Mouse (Mus musculus): ENCODE results near the gene Myadml2. TPM values are rescaled to one million over a fixed set of nuclear protein-coding genes. Genes with fewer than 3 reads are reported as not detected.

The Myadml2 gene
- total and polyA plus RNA-seq, 2 experiments from 2014 or later = 29.3 to 32.7 TPM

- no peak for TF ChIP-seq CTCF (IDR thresholded peaks at IDR 0.05; ENCODE audit: low read depth)
- TF ChIP-seq EP300 (IDR thresholded peaks at IDR 0.05; ENCODE audit: low read depth) = no peak
- Histone ChIP-seq H3K4me2 (ENCODE audit: low read depth, low read length) (peak overlapping the region; percentile 96), H3K4me3 (ENCODE audit: low read depth, low read length) (peak overlapping the region; percentile 90), H3K9ac (replicated peaks; ENCODE audit: low read depth, low read length) (peak overlapping the region; percentile 94), H3K9me3 (replicated peaks; ENCODE audit: control insufficient read depth, low read length) (no peaks in the 10 kb centered on the region), H3K27ac (ENCODE audit: low read depth) (no peak overlapping the region), H3K4me1 (ENCODE audit: control insufficient read depth, insufficient read depth) (peaks cover 31% of the 10 kb centered on the region), H3K27me3 (ENCODE audit: control insufficient read depth, insufficient read depth, low read length) (no peaks in the 10 kb centered on the region), H3K36me3 (replicated peaks; ENCODE audit: control insufficient read depth, insufficient read depth, low read length) (peaks cover 13% of the 10 kb centered on the region)
- WGBS = 66% methylated on average over 4 of the region's 4 CpGs
- ATAC-seq (ENCODE audit: insufficient read depth, low read depth) (no peak), DNase-seq (ENCODE audit: low spot score) (no peak)
Observed at GRCm38 (mm10) chr11:120631726-120632448, 16.1 kb downstream of the Myadml2 start.

- H3K4me2 ChIP-seq (ENCODE audit: low read depth, low read length) = peak overlapping the region; percentile 96
- H3K4me1 ChIP-seq (ENCODE audit: control insufficient read depth, insufficient read depth) = peaks cover 31% of the 10 kb centered on the region
- 29% methylated on average over 7 of the region's 7 CpGs for WGBS
- no peak overlapping the region for H3K4me3 ChIP-seq (ENCODE audit: low read depth, low read length)
- DNase-seq (ENCODE audit: low spot score) (no peak), ATAC-seq (ENCODE audit: insufficient read depth, low read depth) (no peak)
- no peaks in the 10 kb centered on the region for H3K27me3 ChIP-seq (ENCODE audit: control insufficient read depth, insufficient read depth, low read length)
- TF ChIP-seq EP300 (IDR thresholded peaks at IDR 0.05; ENCODE audit: low read depth) = no peak
- TF ChIP-seq CTCF (IDR thresholded peaks at IDR 0.05; ENCODE audit: low read depth) = no peak
- H3K27ac ChIP-seq (ENCODE audit: low read depth) = peak overlapping the region; percentile 63
- peak overlapping the region; percentile 42; the same call in 1 of the 2 replicates for H3K9ac ChIP-seq (replicated peaks; ENCODE audit: low read depth, low read length)
- no peaks in the 10 kb centered on the region for H3K9me3 ChIP-seq (replicated peaks; ENCODE audit: control insufficient read depth, low read length)
- peaks cover 13% of the 10 kb centered on the region for H3K36me3 ChIP-seq (replicated peaks; ENCODE audit: control insufficient read depth, insufficient read depth, low read length)
Observed at GRCm38 (mm10) chr11:120630881-120631725, 16.9 kb downstream of the Myadml2 start.

GRCm38 (mm10) chr11:120630401-120630871, 17.5 kb downstream of the Myadml2 start:
- DNase-seq (ENCODE audit: low spot score) (no peak), ATAC-seq (ENCODE audit: insufficient read depth, low read depth) (no peak)
- peaks cover 31% of the 10 kb centered on the region for H3K4me1 ChIP-seq (ENCODE audit: control insufficient read depth, insufficient read depth)
- peak overlapping the region; percentile 15; the same call in 1 of the 2 replicates for H3K4me3 ChIP-seq (ENCODE audit: low read depth, low read length)
- H3K9me3 ChIP-seq (replicated peaks; ENCODE audit: control insufficient read depth, low read length) = no peaks in the 10 kb centered on the region
- TF ChIP-seq EP300 (IDR thresholded peaks at IDR 0.05; ENCODE audit: low read depth) = no peak
- no peak for TF ChIP-seq CTCF (IDR thresholded peaks at IDR 0.05; ENCODE audit: low read depth)
- H3K27me3 ChIP-seq (ENCODE audit: control insufficient read depth, insufficient read depth, low read length) = no peaks in the 10 kb centered on the region
- 34% methylated on average over 5 of the region's 5 CpGs for WGBS
- H3K4me2 ChIP-seq (ENCODE audit: low read depth, low read length) = peak overlapping the region; percentile 96
- peaks cover 13% of the 10 kb centered on the region for H3K36me3 ChIP-seq (replicated peaks; ENCODE audit: control insufficient read depth, insufficient read depth, low read length)
- peak overlapping the region; percentile 42 for H3K9ac ChIP-seq (replicated peaks; ENCODE audit: low read depth, low read length)
- peak overlapping the region; percentile 63 for H3K27ac ChIP-seq (ENCODE audit: low read depth)

DNA sequence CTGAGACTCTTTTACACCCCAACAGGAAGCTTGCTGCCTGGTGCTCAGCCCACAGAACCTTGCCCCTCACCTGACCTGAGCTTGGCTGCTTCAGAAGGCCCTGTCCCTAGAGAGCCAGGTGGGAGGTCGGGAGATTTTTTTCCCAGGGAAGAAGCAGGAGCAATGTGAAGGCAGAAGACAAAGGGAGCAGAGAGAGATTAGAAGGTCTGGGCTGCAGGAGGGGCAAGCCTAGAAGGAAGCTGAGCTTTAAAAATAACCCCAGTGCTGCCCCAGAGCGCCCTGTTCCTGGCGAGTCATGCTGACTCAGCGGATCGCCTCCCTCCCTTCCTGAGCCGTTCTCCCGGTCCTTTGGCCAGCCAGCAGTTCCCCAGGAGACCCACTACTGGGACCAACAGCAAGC, 18.0 kb downstream of the Myadml2 start:
- no peak overlapping the region for H3K9ac ChIP-seq (replicated peaks; ENCODE audit: low read depth, low read length)
- peak overlapping the region; percentile 15; the same call in 1 of the 2 replicates for H3K4me3 ChIP-seq (ENCODE audit: low read depth, low read length)
- no peaks in the 10 kb centered on the region for H3K9me3 ChIP-seq (replicated peaks; ENCODE audit: control insufficient read depth, low read length)
- DNase-seq (ENCODE audit: low spot score) (peak; percentile 52), ATAC-seq (ENCODE audit: insufficient read depth, low read depth) (no peak)
- peaks cover 13% of the 10 kb centered on the region for H3K36me3 ChIP-seq (replicated peaks; ENCODE audit: control insufficient read depth, insufficient read depth, low read length)
- H3K27me3 ChIP-seq (ENCODE audit: control insufficient read depth, insufficient read depth, low read length) = no peaks in the 10 kb centered on the region
- TF ChIP-seq CTCF (IDR thresholded peaks at IDR 0.05; ENCODE audit: low read depth) = no peak
- TF ChIP-seq EP300 (IDR thresholded peaks at IDR 0.05; ENCODE audit: low read depth) = no peak
- 6% methylated on average over 7 of the region's 7 CpGs for WGBS
- peak overlapping the region; percentile 63 for H3K27ac ChIP-seq (ENCODE audit: low read depth)
- peaks cover 31% of the 10 kb centered on the region for H3K4me1 ChIP-seq (ENCODE audit: control insufficient read depth, insufficient read depth)
- H3K4me2 ChIP-seq (ENCODE audit: low read depth, low read length) = peak overlapping the region; percentile 96

- WGBS = 75% methylated on average over 23 of the region's 23 CpGs
- Histone ChIP-seq H3K4me3 (ENCODE audit: low read depth, low read length) (0 out of 2 replicates have a peak overlapping the region, but pooled peaks have one; percentile 6), H3K27ac (ENCODE audit: low read depth) (peak overlapping the region; percentile 63), H3K9ac (replicated peaks; ENCODE audit: low read depth, low read length) (no peak overlapping the region; the same call in 1 of the 2 replicates), H3K36me3 (replicated peaks; ENCODE audit: control insufficient read depth, insufficient read depth, low read length) (peaks cover 13% of the 10 kb centered on the region), H3K9me3 (replicated peaks; ENCODE audit: control insufficient read depth, low read length) (no peaks in the 10 kb centered on the region), H3K4me2 (ENCODE audit: low read depth, low read length) (peak overlapping the region; percentile 96; the same call in 1 of the 2 replicates), H3K27me3 (ENCODE audit: control insufficient read depth, insufficient read depth, low read length) (no peaks in the 10 kb centered on the region), H3K4me1 (ENCODE audit: control insufficient read depth, insufficient read depth) (peaks cover 31% of the 10 kb centered on the region)
- DNase-seq (ENCODE audit: low spot score) = no peak
- TF ChIP-seq CTCF (IDR thresholded peaks at IDR 0.05; ENCODE audit: low read depth) (no peak), EP300 (IDR thresholded peaks at IDR 0.05; ENCODE audit: low read depth) (no peak)
- no peak for ATAC-seq (ENCODE audit: insufficient read depth, low read depth)
Observed at GRCm38 (mm10) chr11:120629341-120629730, 18.6 kb downstream of the Myadml2 start.

Data from heart, postnatal 0 days (tissue).